Mouse (Mus musculus) cerebellum, adult 18-20 months (tissue): ENCODE measurements around the gene Hist1h2br.
A peak's percentile ranks its signal among the peaks of the same experiment; 100 is the strongest.
"Not testable (repeated sequence)": the region's sequence is repeated elsewhere in the genome, so short reads cannot be mapped to it uniquely, and the experiment has no call there.

Source experiments
- DNase-seq, 2 experiments: peaks; one replicate each; pipeline ENCODE4 v3.0.0; 2021

Hist1h2br gene

DNA sequence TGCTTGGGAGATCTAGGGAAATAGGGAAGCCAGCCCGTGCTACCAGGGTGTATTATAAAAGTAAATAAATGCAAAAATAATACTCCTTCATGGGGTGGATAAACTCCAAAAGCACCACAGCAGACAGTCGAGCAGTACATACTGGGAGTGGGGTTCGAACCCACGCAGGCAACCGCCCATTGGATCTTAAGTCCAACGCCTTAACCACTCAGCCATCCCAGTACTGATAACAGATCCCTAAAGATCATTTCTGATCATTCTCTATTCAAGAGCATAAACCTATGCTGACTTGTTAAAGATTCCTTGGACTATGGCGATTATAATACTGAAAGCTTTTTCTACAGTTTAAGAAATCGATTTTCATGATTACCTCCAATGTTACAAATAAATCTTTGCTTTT is 14.3 kb downstream of the Hist1h2br start:
- no peak for DNase-seq

GRCm38 (mm10) chr13:21850696-21851095 is 17.2 kb downstream of the Hist1h2br start:
- not testable (repeated sequence) for DNase-seq

DNA sequence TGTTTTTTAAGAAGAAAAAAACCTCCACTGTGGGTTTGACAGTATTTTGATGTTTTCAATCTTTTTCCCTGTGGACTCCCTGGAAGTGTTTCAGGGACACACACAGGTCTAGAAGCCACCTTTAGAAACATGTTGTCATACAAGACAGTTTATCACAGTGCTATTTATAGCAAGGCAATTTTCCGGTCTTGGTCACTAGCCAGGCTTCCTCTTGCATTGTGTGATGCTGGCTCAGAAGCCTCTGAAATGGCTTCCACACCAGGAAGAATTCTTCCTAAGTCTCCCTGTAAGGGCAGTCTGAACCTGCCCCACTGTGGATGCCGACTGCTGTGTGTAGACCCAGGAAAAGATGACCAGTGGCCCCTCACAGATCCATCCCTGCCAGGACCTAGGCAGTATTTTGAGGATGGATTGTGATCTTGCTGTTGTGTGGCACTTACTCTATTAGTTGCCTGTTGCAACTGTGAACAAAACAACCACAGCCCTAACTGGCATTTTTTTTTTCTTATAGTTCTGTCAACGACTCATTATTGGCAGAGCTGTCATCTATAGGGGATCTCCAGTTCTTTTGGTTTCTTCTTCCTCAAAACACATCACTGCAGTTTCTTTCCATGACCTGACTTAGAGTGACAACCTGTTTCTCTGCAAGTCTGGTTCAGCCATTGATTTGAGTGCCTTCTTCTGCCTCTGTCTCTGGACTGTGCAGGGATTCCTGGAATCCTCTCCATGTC is 18.8 kb downstream of the Hist1h2br start:
- DNase-seq, result no peak

DNA sequence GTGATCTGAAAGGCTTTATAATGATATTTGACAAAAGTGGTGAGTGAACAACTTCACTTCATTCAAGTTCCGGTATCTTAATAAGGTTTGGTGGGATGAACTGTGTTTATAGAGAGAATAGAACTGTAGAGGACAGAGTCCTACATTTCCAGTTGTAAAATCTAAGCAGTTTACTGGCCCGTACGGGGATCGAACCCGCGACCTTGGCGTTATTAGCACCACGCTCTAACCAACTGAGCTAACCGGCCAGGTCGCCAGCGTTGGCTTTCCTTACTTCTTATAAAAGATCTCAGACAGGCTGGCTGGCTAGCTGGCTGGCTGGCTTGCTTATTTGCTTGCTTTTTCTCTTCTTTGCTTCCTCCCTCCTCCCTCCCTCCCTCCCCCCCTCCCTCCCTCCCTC is 21.6 kb downstream of the Hist1h2br start:
- DNase-seq, result peak; percentile 84 to 90

DNA sequence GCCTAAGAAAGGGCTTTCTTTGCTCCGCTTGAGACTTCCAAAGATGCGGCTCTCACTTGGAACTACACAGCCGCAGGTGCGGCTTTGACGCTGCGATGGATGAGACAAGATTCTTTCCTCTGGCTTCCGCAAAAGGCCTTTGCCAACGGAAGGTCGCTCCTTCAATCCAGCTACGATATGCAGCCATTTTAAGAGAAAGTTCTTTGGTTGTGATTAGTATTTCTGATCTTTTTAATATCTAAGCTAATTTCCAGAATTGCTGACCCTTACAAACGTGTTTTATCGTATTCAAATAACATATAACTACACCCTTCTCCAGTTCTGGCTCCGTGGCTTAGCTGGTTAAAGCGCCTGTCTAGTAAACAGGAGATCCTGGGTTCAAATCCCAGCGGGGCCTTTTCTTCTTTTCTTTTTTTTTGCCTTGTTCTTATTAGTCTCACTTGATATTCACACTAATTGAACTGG is 22.2 kb downstream of the Hist1h2br start:
- DNase-seq, result peak; percentile 66 to 74

DNA sequence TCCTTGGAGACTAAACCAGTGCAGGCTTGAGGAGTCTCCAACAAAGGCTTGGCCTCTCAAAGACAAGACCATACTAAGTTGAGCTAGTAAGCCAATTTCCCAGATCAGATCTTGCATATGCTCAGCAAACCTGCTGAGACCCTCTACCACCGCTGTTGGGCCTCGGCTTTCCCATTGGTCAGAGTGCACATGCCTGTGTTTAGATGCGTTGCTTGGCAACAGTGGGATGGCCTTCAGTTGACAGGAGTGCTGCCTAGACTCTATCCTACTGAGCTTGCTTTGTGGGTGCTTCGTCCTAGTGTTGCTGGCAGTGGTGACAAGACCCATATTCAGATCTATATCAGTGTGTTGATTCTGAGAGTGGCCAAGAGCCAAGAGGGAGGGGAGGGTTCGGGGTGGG is 28.1 kb downstream of the Hist1h2br start:
- no peak for DNase-seq

DNA sequence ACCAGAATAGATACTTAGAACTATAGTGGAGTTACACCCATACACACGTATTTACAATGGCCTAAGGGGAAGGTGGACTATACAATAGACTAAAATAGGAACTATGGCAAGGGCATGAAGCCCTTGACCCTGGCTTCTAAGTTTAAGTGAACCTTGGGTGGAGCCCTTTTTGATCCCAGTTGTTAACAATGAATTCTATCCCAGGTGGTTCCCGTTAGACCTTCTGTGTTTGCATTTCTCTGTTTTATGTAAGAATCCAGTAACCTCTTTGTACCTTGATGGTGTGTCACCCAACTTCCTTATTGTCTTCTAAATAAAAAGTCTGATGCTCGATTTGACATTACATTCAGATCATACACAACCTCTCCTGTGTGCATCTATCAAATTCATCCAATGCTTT is 32.0 kb downstream of the Hist1h2br start:
- DNase-seq, result not testable (repeated sequence)

DNA sequence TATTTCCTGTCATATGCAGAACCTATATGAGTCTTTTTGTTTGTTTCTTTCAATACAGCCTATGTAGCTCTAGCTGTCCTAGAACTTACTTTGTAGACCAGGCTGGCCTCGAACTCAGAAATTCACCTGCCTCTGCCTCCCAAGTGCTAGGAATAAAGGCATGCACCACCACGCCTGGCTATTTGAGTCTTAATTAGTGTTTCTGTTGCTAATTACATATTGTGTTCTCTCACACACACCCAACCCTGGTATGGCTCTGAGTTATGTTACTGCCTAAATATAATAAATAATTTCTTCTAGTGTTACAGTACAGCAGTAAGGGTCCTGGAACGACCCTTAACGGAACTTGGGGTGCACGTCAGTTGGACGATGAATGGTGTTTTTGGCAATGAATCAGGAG is 47.2 kb downstream of the Hist1h2br start:
- DNase-seq, result no peak

GRCm38 (mm10) chr13:21881878-21882669 is 48.5 kb downstream of the Hist1h2br start:
- DNase-seq, result peak in 1 of 2 experiments; percentile 5

DNA sequence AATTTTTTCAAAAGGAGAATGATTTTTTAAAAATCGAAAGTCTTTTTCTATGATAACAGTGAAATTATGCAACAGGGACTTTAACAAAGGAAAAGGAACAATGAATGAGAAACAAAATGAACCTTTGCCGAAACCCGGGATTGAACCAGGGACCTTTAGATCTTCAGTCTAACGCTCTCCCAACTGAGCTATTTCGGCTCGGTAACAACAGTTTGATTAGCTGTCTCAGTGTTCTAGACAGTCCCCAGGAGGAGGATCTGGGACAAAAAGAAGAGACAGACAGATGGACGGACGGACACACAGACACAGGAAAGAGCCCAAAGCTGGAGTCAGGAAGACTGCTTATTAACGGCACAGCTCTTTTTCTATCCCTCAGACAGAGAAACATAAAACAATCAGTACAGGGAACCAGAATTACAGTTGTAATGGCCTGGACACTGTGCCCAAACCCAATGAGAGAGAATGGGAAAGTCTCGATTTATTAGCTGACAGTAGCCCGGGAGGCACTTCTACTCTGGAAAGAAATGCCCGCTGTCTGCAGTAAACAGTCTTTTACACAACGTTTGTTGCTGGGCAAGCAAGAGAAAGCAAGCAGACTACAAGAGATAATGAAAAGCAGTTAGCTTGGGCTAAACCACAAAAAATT is 49.3 kb downstream of the Hist1h2br start:
- peak in 1 of 2 experiments; percentile 15 for DNase-seq

- no peak for DNase-seq
These were observed 49.9 kb downstream of the Hist1h2br start for GRCm38 (mm10) chr13:21883407-21883806.

DNA sequence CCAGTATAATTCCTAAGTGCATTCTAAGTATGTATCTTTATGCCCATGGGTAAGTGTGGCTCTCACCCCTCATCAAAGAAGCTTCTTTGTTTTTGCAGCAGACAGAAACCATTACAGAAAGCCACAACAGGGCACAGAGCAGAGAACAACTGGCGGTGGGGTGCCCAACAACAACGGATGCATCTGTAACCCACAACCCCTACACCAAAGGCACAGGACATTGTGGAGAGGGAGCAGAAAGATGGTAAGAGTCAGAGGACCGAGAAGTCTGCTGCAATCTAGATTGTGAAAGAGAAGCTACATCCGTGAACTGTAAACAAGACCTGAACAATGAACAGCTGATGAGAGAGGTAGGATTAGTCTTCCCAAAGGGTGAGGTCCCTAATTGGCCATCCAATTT is 51.0 kb downstream of the Hist1h2br start:
- no peak for DNase-seq
